Mouse (Mus musculus) heart, embryonic 16.5 days (tissue): ENCODE results near the gene Olfr1447. TPM values are rescaled to one million over a fixed set of nuclear protein-coding genes. Genes with fewer than 3 reads are reported as not detected.

Experiments used
- ATAC-seq: fragments of 200-750 bp; cut with Nextera tagmentation; replicated peaks from 2 replicates; pipeline ENCODE4 v1.8.0; 2017; ENCODE audit warnings: moderate number of reproducible peaks; ENCODE audit not compliant: insufficient read depth, low FRiP score; ENCODE audit errors: extremely low read depth
- H3K27ac ChIP-seq: fragments of 300-500 bp; sonication (generic); 2 replicates; pipeline ENCODE4 v1.5.1; 2014; ENCODE audit warnings: mild to moderate bottlenecking, low read length, control low read depth, moderate library complexity
- H3K27me3 ChIP-seq: fragments of 300-500 bp; sonication (generic); 2 replicates; pipeline ENCODE4 v1.6.1; 2014; ENCODE audit warnings: low read length, mixed read lengths; ENCODE audit not compliant: control insufficient read depth, insufficient read depth
- H3K36me3 ChIP-seq: fragments of 300-500 bp; sonication (generic); 2 replicates; pipeline ENCODE4 v1.6.1; 2014; ENCODE audit not compliant: control insufficient read depth, insufficient read depth
- H3K4me1 ChIP-seq: fragments of 300-500 bp; sonication (generic); 2 replicates; pipeline ENCODE4 v1.6.1; 2014; ENCODE audit warnings: low read length, mixed read lengths; ENCODE audit not compliant: control insufficient read depth, insufficient read depth
- H3K4me2 ChIP-seq: fragments of 300-500 bp; sonication (generic); 2 replicates; pipeline ENCODE4 v1.6.1; 2014; ENCODE audit warnings: low read depth, mild to moderate bottlenecking, control low read depth, low read length
- H3K4me3 ChIP-seq: fragments of 300-500 bp; sonication (generic); 2 replicates; pipeline ENCODE4 v1.5.1; 2014; ENCODE audit warnings: mild to moderate bottlenecking, control low read depth, low read length
- H3K9ac ChIP-seq: fragments of 300-500 bp; sonication (generic); 2 replicates; pipeline ENCODE4 v1.6.1; 2014; ENCODE audit warnings: low read length, control low read depth
- H3K9me3 ChIP-seq: fragments of 300-500 bp; sonication (generic); replicated peaks from 2 replicates; pipeline ENCODE4 v1.6.1; 2016; ENCODE audit warnings: low read length; ENCODE audit not compliant: control insufficient read depth
- WGBS: fragments of 180-500 bp; shearing (Covaris S2); extraction: QIAGEN DNeasy Blood & Tissue Kit; methylation state at CpG from one replicate; pipeline ENCODE4 v1.1.7; 2014; 5-methylcytosine and 5-hydroxymethylcytosine counted together
- polyA plus RNA-seq: library from polyadenylated mRNA; unstranded; fragments of >200 nt; fragmentation: Nextera tagmentation; extraction: Ambion mirVana; gene quantifications from 2 replicates; pipeline ENCODE4 v1.2.1, GENCODE M21; 2015

The Olfr1447 gene
- polyA plus RNA-seq, result not detected in 2 replicates

DNA sequence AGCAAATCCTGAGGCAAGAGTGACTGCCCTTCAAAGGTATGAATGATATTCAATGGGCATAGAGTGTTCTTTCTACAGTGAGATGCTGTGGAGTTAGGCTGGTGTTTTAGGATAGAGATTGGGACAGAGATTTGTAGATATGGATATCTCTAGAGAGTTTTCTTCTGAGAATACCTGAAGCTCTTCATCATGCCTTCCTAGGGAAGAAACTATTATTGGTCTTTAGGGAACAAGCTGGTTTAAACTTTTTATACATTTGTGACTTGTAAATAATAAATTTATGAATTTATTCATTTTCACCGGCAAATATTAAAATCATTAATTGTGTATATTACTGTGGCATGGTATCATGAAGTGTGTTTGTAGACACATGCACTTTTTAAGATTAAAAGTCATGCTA lies at the start of gene Olfr1447:
Gene Olfr1447, minus strand, starts transcription at position 101 of the 400 bp plus-strand sequence.
- WGBS, result 84% methylated on average over 1 of the region's 1 CpGs

DNA sequence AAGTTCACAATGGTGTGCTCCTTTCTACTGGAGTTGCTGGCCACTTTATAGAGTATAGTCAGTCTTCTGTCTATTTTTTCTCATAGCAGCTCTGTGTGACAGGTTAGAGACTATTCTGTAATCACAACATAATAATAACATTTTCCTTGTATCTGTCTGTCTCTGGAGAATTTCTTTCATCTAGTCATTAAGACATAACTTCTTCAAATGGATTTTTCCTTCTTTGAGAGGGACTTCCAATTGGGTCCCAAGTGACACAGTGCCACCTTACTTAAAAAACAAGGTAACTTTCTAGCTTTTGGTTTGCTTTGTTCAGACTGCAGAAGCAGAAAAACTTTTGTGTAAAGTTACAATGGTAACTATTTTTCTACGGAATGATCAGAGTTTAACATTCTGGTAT lies 46.4 kb upstream of the Olfr1447 start, which contains the start of gene Olfr1450:
Gene Olfr1450, plus strand, starts transcription at position 301 of the 400 bp plus-strand sequence.
- no peak for ATAC-seq
- WGBS, result 80% methylated on average over 1 of the region's 1 CpGs

More for the DNA sequence above, at the start of gene Olfr1447:
- H3K9ac ChIP-seq, result no peak within 1 kb of the TSS
- no peaks in the 10 kb centered on the region for H3K4me1 ChIP-seq
- H3K36me3 ChIP-seq, result no peaks in the 10 kb centered on the region
- H3K9me3 ChIP-seq, result no peaks in the 10 kb centered on the region; the same call in 1 of the 2 replicates
- no peak within 1 kb of the TSS for H3K4me2 ChIP-seq
- no peak within 1 kb of the TSS for H3K4me3 ChIP-seq
- no peak within 1 kb of the TSS for H3K27ac ChIP-seq
- no peaks in the 10 kb centered on the region for H3K27me3 ChIP-seq
- no peak for ATAC-seq

GRCm38 (mm10) chr19:12930540-12930939 lies 27.0 kb upstream of the Olfr1447 start, which contains the start of gene Olfr1449:
Gene Olfr1449, plus strand, starts transcription at chr19:12930840.
- no peak for ATAC-seq
- H3K9ac ChIP-seq, result no peak within 1 kb of the TSS
- H3K4me1 ChIP-seq, result no peaks in the 10 kb centered on the region
- H3K36me3 ChIP-seq, result no peaks in the 10 kb centered on the region
- H3K27me3 ChIP-seq, result no peaks in the 10 kb centered on the region
- no peaks in the 10 kb centered on the region for H3K9me3 ChIP-seq
- H3K4me2 ChIP-seq, result no peak within 1 kb of the TSS
- no peak within 1 kb of the TSS for H3K4me3 ChIP-seq
- no peak within 1 kb of the TSS for H3K27ac ChIP-seq

More for the DNA sequence above, 46.4 kb upstream of the Olfr1447 start, which contains the start of gene Olfr1450:
- no peak within 1 kb of the TSS for H3K27ac ChIP-seq
- no peaks in the 10 kb centered on the region for H3K36me3 ChIP-seq
- H3K4me3 ChIP-seq, result no peak within 1 kb of the TSS
- H3K4me2 ChIP-seq, result no peak within 1 kb of the TSS
- no peak within 1 kb of the TSS for H3K9ac ChIP-seq
- H3K9me3 ChIP-seq, result peaks cover 2% of the 10 kb centered on the region; the same call in 1 of the 2 replicates
- no peaks in the 10 kb centered on the region for H3K27me3 ChIP-seq
- no peaks in the 10 kb centered on the region for H3K4me1 ChIP-seq

DNA sequence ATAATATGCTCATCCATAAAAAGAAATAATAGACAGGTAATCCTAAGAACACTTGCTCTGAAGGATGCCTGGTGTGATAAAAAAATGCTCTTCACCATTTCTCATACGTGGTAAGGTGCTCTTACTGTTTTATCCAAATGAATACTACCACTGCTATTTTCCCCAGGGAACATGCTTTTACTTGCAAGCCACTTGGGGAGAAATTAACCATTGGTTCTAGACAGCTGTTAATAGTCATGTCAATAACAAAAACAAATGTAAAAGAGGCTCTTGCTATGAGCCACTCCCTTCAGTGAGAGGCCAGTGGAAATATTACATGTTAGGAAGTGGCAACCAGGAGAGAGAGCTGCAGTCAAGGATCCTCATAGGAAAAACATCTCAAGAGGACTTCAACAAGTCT lies 20.8 kb upstream of the Olfr1447 start, which contains the start of gene Olfr1448:
Gene Olfr1448, minus strand, starts transcription at position 101 of the 400 bp plus-strand sequence.
- Histone ChIP-seq H3K36me3 (no peaks in the 10 kb centered on the region), H3K4me1 (no peaks in the 10 kb centered on the region), H3K27me3 (no peaks in the 10 kb centered on the region), H3K4me3 (no peak within 1 kb of the TSS), H3K4me2 (no peak within 1 kb of the TSS), H3K9me3 (no peaks in the 10 kb centered on the region), H3K27ac (no peak within 1 kb of the TSS), H3K9ac (no peak within 1 kb of the TSS)
- no peak for ATAC-seq
- WGBS, result 59% methylated on average over 1 of the region's 1 CpGs

- ATAC-seq, result no peak
- Histone ChIP-seq H3K4me1 (no peaks in the 10 kb centered on the region), H3K9ac (no peak within 1 kb of the TSS), H3K4me3 (no peak within 1 kb of the TSS), H3K9me3 (no peaks in the 10 kb centered on the region), H3K36me3 (no peaks in the 10 kb centered on the region), H3K27ac (no peak within 1 kb of the TSS), H3K27me3 (no peaks in the 10 kb centered on the region), H3K4me2 (no peak within 1 kb of the TSS)
- 63% methylated on average over 1 of the region's 1 CpGs for WGBS
Measured at GRCm38 (mm10) chr19:12893424-12893823, 10.1 kb downstream of the Olfr1447 start, which contains the start of gene Olfr1446. Gene Olfr1446, minus strand, starts transcription at chr19:12893524.

DNA sequence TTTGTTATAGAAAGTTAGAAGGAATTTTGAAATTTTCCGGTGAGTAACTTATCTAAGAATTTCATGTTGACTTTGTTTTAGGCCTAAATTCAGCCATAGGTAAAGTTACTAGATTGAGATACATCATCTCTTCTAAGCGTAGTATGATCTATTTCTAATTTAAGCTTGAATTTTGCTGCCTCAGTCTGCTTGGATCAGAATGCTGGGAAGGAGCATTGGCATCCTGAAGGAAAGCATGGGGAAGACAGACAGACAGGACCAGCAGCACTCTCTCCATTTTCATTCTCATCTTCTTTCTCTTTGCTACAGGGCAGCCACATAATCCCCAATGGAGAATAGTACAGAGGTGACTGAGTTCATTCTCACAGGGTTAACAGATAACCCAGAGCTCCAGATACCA lies 20.0 kb downstream of the Olfr1447 start, which contains the start of gene Olfr1445:
Gene Olfr1445, plus strand, starts transcription at position 301 of the 400 bp plus-strand sequence.
- ATAC-seq, result no peak
- no peak within 1 kb of the TSS for H3K9ac ChIP-seq
- no peaks in the 10 kb centered on the region for H3K36me3 ChIP-seq
- no peaks in the 10 kb centered on the region for H3K4me1 ChIP-seq
- no peak within 1 kb of the TSS for H3K27ac ChIP-seq
- no peaks in the 10 kb centered on the region for H3K9me3 ChIP-seq
- H3K4me2 ChIP-seq, result no peak within 1 kb of the TSS
- no peak within 1 kb of the TSS for H3K4me3 ChIP-seq
- 73% methylated on average over 2 of the region's 2 CpGs for WGBS
- no peaks in the 10 kb centered on the region for H3K27me3 ChIP-seq

DNA sequence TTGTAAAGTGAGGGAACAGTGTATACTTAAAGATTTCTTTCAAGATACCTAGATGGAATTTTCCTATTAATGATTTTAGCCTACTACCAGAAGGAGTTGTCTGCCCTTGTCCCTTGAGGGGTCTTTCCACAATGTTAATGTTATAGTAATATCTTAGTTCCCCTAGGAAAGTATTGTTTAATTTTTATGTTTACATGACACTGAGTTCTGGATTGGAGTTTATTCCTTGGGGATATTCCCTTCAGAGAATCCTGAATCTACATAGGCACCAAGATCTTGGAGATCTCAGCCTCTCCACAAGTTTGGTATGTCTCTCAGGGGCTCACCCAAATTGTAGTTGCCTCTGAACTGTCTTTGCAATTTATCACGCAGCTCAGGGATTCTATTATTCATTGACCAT lies 46.6 kb downstream of the Olfr1447 start, which contains the start of gene Olfr1444:
Gene Olfr1444, plus strand, starts transcription at position 301 of the 400 bp plus-strand sequence.
- Histone ChIP-seq H3K4me3 (no peak within 1 kb of the TSS), H3K36me3 (no peaks in the 10 kb centered on the region), H3K4me2 (no peak within 1 kb of the TSS), H3K4me1 (no peaks in the 10 kb centered on the region), H3K27ac (no peak within 1 kb of the TSS), H3K9ac (no peak within 1 kb of the TSS), H3K9me3 (no peaks in the 10 kb centered on the region), H3K27me3 (no peaks in the 10 kb centered on the region)
- WGBS, result 36% methylated on average over 1 of the region's 1 CpGs
- ATAC-seq, result no peak

Other genes starting within 250 kb of the Olfr1447 start
- gene Olfr1442, start 233.3 kb downstream of the Olfr1447 start, polyA plus RNA-seq, result not detected in 2 replicates
- not detected in 2 replicates for gene Olfr1443, start 225.6 kb downstream of the Olfr1447 start, polyA plus RNA-seq
- gene Keg1, start 208.0 kb downstream of the Olfr1447 start, polyA plus RNA-seq, result not detected in 2 replicates
- gene Cntf, start 138.1 kb downstream of the Olfr1447 start, polyA plus RNA-seq, result 1.0 TPM in 2 replicates
- gene Zfp91, start 107.6 kb downstream of the Olfr1447 start, polyA plus RNA-seq, result 9.9 and 10.5 TPM in 2 replicates
- gene Lpxn, start 107.5 kb downstream of the Olfr1447 start, polyA plus RNA-seq, result 2.5 and 4.9 TPM in 2 replicates
- not detected in 2 replicates for gene Gm5244, start 57.1 kb downstream of the Olfr1447 start, polyA plus RNA-seq
- gene Olfr1444, start 46.5 kb downstream of the Olfr1447 start, polyA plus RNA-seq, result not detected in 2 replicates
- not detected in 2 replicates for gene Olfr1445, start 19.9 kb downstream of the Olfr1447 start, polyA plus RNA-seq
- not detected in 2 replicates for gene Olfr1446, start 10.2 kb downstream of the Olfr1447 start, polyA plus RNA-seq
- gene Olfr1448, start 20.7 kb upstream of the Olfr1447 start, polyA plus RNA-seq, result not detected in 2 replicates
- gene Olfr1449, start 27.1 kb upstream of the Olfr1447 start, polyA plus RNA-seq, result not detected in 2 replicates
- gene Olfr1450, start 46.5 kb upstream of the Olfr1447 start, polyA plus RNA-seq, result not detected in 2 replicates
- not detected in 2 replicates for gene Olfr1451, start 91.3 kb upstream of the Olfr1447 start, polyA plus RNA-seq
- not detected in 2 replicates for gene Olfr1453, start 124.6 kb upstream of the Olfr1447 start, polyA plus RNA-seq
- gene Olfr1454, start 156.9 kb upstream of the Olfr1447 start, polyA plus RNA-seq, result not detected in 2 replicates
- gene Olfr1457, start 194.1 kb upstream of the Olfr1447 start, polyA plus RNA-seq, result not detected in 2 replicates
- not detected in 2 replicates for gene Olfr1458, start 203.0 kb upstream of the Olfr1447 start, polyA plus RNA-seq
- not detected in 2 replicates for gene Olfr1459, start 245.8 kb upstream of the Olfr1447 start, polyA plus RNA-seq